Mouse (Mus musculus) mouse embryonic stem cell (cell line): ENCODE data around the gene Pdia4.

Experiments used
- in situ Hi-C, 2 experiments: fragments of 300-500 bp; cut with MboI; formaldehyde crosslinking; loops; 1 replicate in 1 of 2; 3 replicates in 1 of 2; pipeline ENCODE4 v1.14.3; 2019 to 2020; ENCODE audit warnings: low sequenced_read_pairs in 2 of 2, low pct_unique_long_range_greater_than_20kb in 1 of 2, mixed read lengths in 1 of 2; ENCODE audit not compliant: unreplicated experiment in 1 of 2

The Pdia4 gene

GRCm38 (mm10) chr6:47816151-47816550, 2.9 kb upstream of the Pdia4 start:
- in situ Hi-C loops: no loop called here

- in situ Hi-C loops: no loop called here
Observed at GRCm38 (mm10) chr6:47812271-47812915, 837 bp downstream of the Pdia4 start.

- in situ Hi-C loops: no loop called here
Observed at GRCm38 (mm10) chr6:47811324-47811723, 1.9 kb downstream of the Pdia4 start.

- in situ Hi-C loops: no loop called here
Observed at GRCm38 (mm10) chr6:47810181-47810580, 3.0 kb downstream of the Pdia4 start.

GRCm38 (mm10) chr6:47809053-47809452, 4.2 kb downstream of the Pdia4 start:
- in situ Hi-C loops: no loop called here

- in situ Hi-C loops: no loop called here
Observed at GRCm38 (mm10) chr6:47808545-47808944, 4.7 kb downstream of the Pdia4 start.

- in situ Hi-C loops: no loop called here
Observed at GRCm38 (mm10) chr6:47807419-47807818, 5.8 kb downstream of the Pdia4 start.

- in situ Hi-C loops: no loop called here
Observed at GRCm38 (mm10) chr6:47805520-47805919, 7.7 kb downstream of the Pdia4 start.

- in situ Hi-C loops: no loop called here
Observed at GRCm38 (mm10) chr6:47799079-47799478, 14.2 kb downstream of the Pdia4 start.

GRCm38 (mm10) chr6:47794106-47794830, 19.0 kb downstream of the Pdia4 start:
- in situ Hi-C loops: no loop called here

- in situ Hi-C loops: no loop called here
Observed at GRCm38 (mm10) chr6:47793284-47793683, 19.9 kb downstream of the Pdia4 start.

- in situ Hi-C loops: no loop called here
Observed at GRCm38 (mm10) chr6:47792533-47792932, 20.7 kb downstream of the Pdia4 start.

GRCm38 (mm10) chr6:47790745-47791144, 22.5 kb downstream of the Pdia4 start:
- in situ Hi-C loops: no loop called here

- in situ Hi-C loops: no loop called here
Observed at GRCm38 (mm10) chr6:47788821-47789220, 24.4 kb downstream of the Pdia4 start.

GRCm38 (mm10) chr6:47787941-47788736, 25.1 kb downstream of the Pdia4 start:
- in situ Hi-C loops: no loop called here

GRCm38 (mm10) chr6:47784707-47785412, 28.4 kb downstream of the Pdia4 start:
- in situ Hi-C loops: no loop called here

- in situ Hi-C loops: no loop called here
Observed at GRCm38 (mm10) chr6:47781091-47781968, 31.9 kb downstream of the Pdia4 start.

- in situ Hi-C loops: no loop called here
Observed at GRCm38 (mm10) chr6:47780576-47781013, 32.6 kb downstream of the Pdia4 start.
